Mouse (Mus musculus) thymus, postnatal 36 days (tissue): Measurements from ENCODE around the gene Spata19.

Experiments
- DNase-seq, 2 experiments: peaks; one replicate each; pipeline ENCODE4 v3.0.0; 2022; ENCODE audit warnings: mixed read lengths in 2 of 2

Spata19 gene

DNA sequence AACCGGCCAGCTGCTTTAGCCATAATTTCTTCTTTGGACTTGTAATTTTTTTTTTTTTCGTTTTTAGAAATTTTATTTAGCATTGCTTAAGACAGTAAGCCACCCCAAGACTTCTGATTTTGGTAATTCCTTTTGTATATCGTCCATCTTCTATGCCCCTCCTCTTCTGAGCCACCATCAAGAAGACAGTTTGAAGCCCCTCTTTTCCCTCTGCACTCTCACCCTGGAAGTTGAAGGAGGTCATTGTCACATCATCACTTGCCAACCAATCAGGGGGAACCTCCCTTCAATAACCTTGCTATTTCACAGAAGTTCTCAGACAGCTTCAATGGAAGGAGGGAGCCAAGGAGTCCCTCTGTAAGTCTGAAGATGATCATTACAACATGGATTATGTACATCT lies at the start of gene Spata19:
Spata19 (plus strand) TSS at position 301 of the 400 bp plus-strand sequence.
- DNase-seq = no peak

DNA sequence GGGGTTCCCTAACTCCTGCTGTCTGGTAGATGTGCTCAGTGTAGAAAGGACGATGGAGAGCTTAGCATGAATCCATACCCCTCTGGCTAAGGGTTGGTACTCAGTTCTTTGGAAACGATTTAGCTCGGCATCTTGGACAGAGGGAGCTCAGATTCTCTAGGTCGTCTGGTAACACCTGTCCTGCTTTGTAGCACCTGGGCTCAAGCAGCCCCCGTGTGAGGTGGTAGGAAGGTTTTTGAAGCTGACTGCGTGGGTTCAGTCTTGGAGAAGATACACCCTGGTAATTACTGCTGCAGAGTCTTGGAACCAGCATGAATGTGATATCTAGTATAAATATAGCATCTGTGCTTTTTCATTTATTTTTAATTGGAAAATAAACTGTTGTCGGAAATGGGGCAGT lies 43.5 kb upstream of the Spata19 start:
- no peak for DNase-seq

DNA sequence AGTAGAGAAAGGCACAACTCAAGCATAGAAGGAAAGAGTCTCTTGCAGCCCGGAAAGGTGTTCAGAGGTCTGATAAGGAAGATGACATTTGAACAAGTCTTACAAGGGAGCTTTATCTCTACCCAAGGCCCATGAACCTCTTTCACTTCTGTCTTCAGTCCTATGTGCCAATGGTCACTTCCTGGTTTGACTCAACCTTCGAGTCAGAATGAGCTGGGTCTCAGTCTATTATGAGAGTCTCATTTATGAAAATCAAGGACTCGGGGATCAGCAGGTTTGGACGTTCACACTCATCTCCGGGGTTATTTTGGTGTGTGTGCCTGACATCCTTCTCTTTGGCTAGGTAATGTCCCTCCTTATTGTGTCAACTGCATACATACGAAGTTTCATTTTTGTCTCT lies 38.7 kb upstream of the Spata19 start:
- no peak for DNase-seq

DNA sequence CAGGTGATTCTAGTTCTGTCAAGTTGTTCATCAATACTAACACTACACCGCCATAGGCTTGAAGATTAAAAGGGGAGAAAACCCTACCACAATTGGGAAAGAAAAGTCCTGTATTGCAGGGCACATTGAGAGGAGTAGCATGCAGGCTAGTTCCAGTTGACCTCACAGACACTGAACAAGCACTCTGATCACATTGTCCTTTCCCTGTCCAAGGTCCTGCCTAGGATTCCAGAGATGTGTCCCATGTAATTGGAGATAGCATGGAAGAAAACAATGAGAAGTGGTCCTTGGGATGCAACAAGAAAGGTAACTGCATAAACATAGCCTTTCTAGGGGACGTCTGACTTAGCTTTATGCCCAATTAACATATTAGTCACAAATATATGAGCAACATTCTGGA lies 29.4 kb upstream of the Spata19 start:
- DNase-seq = no peak

DNA sequence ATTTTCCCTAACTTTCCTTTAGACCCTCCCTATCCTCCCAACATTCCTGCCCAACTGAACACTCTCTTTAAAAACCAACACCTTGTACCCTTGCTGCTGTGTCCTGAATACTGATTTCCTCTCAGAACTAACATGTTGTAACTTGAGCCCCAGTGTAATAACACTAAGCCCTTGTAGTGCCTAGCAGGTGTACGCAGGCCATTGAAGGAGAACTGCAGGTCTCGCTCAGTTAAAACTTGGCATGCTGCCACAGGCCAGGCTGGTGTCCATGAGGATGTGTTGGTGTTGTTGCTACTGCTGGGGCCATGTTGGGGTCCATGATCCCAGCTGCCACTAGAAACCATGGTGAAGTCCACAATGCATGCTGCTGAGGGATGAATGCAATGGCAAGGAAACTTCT lies 27.5 kb upstream of the Spata19 start:
- no peak for DNase-seq

DNA sequence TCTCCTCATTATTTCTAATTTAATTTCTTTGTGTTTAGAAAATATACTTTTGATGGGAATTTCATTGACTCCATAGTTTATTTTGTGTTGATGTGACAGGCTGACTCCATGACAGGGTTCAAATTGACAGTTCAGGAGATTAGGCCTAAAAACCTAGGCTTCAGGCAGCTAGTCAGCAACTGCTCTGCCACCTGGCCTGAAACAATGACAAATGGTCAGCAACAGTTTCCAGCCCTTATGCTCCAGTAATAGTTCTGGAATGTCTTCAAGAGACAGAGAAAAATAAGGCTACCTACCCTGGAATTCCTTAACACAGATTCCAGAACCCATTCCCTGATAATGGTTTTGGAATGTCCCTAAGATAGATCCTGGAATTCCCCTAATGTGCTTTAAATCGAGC lies 20.9 kb upstream of the Spata19 start:
- DNase-seq = no peak

DNA sequence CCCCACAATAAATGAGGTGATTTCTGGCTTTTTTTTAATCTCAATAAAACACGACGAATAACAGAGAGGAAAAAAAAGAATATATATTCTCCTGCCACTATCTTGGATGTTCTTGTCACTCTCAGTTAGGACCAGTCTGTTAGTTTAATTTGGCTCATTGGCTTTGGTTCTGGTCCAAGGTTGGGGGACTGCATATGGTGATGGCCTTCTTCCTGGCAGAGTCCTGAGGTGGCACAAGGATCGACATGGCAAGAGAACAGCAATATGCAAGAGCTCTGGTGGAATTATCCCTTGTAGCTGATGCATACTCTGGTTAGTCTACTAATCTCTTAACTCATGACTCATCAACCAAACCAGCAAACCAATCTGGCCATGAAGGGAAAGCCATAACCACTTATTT lies 9.6 kb upstream of the Spata19 start:
- DNase-seq = no peak

DNA sequence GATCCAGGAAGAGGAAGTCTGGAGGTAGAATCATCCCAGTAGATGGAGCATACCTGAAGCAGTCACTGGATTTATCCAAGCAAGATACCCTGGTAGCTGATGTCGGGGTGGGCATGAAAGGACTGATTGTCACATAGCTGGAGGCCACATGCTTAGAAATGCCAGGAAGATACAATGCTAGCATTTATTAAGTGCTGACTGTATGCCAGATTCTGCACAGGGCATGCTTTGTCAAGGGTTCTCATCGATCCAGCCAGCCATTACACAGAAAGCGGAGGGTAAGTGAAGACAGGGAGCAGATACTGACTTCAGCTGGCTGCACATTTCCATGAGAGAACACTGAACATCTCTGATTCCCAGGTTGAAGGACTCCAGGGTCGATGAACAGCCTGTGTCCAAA lies 4.6 kb downstream of the Spata19 start:
- no peak for DNase-seq

DNA sequence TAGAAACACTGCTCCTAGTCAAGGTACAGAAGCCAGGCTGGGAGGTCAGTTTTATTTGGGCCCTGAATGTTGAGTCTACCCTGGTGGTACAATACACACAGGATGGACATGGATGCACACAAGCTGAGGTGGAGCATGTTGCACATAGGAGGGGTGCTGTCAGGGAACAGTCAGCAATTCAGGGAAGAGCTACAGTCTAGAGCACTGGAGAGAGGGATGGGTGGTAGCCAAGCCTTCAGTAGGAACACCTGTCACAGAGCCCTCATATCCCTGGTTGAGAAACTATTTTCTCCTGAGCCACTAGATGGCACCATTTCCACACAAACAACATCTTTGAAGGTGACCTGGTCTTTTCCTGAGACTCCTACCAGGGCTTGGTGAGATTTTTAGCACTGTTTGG lies 13.1 kb downstream of the Spata19 start:
- DNase-seq = no peak

DNA sequence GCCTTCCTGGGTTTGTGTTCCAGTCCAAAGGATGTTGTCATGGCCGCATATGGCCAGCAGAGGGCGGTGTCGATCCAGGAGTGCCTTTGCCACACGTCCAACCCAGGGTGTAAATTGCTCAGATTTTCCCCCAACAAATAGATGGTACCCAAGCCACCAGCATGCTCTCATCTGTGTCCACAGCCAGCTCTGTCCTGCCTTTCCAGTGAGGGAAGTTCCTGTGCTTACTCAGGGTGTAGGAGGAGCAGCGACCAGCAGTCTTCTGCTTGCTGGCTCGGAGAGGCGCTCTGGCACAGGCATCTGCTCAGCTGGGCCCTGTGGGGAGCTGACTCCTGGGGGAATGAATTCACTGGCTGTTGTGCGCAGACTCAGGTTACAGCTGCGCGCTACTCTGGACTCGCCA lies 17.5 kb downstream of the Spata19 start:
- DNase-seq = peak in 1 of 2 experiments; percentile 7

DNA sequence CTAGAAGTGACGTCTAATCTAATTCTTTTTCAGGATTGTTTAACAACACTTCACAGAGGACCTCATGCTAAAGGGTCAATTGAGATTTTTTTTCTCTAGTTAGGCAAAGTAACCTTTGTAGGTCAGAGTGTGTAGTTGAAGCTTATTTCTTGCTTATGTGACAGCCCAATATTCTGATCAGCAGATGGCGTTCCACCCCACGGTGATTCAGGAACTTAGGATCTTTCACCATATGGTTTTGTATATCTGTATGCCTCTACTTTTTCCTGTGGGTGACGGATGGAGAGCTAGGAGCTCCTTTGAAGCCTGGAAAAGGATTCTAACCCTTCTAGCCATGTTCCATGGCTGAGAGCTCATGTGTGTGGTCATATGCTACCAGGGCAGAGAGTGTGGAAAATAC lies 27.9 kb downstream of the Spata19 start:
- no peak for DNase-seq

DNA sequence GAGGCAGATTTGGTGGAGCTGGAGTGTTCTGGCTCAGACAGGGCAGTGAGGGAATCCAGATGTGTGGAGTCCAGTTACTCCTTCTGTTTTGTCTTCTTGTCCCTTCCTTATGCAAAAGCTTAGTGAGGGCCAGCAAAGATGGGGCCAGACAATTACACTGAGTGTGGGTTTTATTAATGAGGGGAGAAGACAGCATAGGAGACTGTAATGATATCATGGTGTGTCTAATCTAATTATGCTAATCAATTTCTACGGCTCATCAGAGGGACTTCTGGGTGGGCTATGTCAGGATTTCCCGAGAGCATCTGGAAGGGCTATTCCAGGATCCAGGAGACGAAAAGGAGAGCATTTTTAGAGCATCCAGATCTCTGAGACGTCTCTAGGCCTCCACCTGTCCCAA lies 32.0 kb downstream of the Spata19 start:
- no peak for DNase-seq

DNA sequence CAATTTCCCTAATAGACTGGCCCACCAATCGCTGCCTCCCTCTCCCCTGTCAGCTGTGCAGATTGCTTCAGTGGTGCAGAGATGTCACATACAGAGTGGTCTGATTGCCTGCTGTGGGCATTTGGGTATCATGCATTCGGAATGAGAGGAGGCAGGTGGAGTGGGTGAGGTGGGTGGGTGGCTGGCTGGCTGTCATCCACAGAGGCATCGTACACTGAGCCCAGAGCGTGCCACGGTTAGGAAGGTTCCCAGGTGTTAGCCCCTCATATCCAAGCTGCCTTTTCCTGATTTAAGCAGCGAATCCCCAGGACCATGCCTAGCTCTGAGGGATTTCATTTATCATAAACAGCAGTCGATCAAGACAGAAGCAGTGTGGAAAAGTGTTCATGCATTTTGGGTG lies 36.7 kb downstream of the Spata19 start:
- DNase-seq = no peak

DNA sequence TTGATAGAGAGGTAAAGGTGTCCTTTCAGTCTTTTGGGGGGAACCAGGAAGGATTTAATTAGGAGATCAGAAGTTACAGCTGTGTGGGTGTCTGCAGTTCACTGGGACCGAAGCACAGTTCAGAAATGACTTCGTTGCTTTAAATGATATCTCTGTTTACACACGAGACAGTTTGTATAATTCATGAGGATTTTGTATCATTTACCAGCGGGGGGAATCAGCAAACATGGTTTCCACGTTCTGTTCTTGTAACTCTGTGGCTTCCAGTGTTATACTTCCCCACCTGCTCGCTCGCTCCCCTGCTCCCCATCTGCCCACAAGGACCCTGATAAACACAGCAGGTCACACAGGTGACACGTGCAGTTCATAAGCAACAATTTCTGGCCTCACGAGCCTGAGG lies 39.3 kb downstream of the Spata19 start:
- no peak for DNase-seq

DNA sequence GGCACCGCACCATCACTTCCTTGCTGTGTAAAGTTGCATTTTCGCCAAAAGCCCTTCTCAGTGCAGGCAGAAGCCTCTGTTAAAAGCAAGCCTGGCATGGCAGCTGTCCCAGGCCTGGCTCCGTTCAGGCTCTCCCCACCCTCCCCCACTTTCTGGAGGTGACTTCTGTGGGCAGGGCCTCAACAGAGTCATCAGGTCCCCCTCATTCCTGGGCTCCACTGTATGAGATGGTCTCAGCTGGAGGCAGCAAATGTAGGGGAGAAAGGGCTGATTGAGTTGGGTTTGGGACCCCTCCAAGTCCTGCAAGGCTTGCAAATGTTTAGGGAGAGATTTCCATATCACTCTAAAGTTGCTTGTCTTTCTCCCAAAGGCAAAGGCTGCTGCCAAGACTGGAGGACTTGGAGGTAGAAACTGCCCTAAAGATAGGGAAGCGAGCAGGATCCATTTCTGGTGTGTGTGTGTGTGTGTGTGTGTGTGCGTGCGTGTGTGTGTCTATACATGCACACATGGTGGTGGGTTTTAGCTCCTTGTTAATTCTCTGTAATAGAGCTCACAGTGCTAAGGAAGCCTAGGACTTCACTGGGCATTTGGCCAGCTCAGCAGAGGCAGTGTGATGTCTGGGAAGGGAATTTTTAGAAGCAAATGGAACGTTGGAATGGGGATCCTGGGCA lies 40.9 kb downstream of the Spata19 start:
- no peak for DNase-seq

DNA sequence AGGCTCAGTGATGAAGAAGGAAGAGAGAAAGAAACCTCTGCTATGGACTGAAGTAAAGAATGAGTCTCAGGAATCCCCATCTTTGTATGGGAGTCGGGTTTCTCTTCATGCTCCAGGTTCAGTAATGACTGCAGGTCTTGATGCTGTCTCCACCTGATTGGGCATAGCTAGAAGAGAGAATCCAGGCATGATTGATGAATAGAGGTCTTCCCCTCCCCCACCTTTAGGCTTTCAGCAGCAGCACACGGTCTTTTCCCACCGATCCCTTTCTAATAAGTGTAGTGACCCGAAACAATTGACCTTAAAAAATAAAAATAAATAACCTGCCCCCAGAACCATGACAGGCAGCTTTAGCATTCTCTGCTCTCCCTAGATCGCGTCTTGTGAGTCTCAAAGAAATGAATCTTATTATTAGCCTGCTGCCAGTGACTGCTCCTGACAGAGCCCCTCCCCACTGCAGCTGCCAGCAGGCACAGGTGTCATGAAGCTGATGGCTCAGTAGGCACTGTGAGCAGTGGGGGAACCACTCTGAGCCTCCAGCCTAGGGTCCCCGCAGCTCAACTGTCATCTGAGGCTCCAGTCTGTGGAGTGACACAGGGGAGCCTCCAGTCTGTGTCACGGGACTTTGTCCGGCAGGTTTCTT lies 53.3 kb downstream of the Spata19 start:
- no peak for DNase-seq
